Mouse (Mus musculus) ovary, postnatal 36 days (tissue): ENCODE results near the gene Muc13.

Experiments
- DNase-seq: peaks from one replicate; pipeline ENCODE4 v3.0.0; 2022; ENCODE audit warnings: low spot score, mixed read lengths

Gene Muc13

GRCm38 (mm10) chr16:33824603-33825002, 30.8 kb downstream of the Muc13 start:
- DNase-seq: no peak

GRCm38 (mm10) chr16:33828496-33828895, 34.7 kb downstream of the Muc13 start:
- no peak for DNase-seq

GRCm38 (mm10) chr16:33829301-33829831, 35.5 kb downstream of the Muc13 start, which contains the start of gene Itgb5:
Itgb5 (plus strand) TSS chr16:33829665.
- DNase-seq: peak; percentile 81

GRCm38 (mm10) chr16:33829842-33830511, 36.1 kb downstream of the Muc13 start:
- DNase-seq: peak; percentile 63

- DNase-seq: no peak
These were observed 36.8 kb downstream of the Muc13 start for GRCm38 (mm10) chr16:33830512-33831105.

- no peak for DNase-seq
These were observed 38.2 kb downstream of the Muc13 start for GRCm38 (mm10) chr16:33832057-33832456.

GRCm38 (mm10) chr16:33832728-33833428, 39.0 kb downstream of the Muc13 start:
- no peak for DNase-seq

- DNase-seq: no peak
These were observed 39.6 kb downstream of the Muc13 start for GRCm38 (mm10) chr16:33833429-33833753.

- DNase-seq: peak; percentile 63
These were observed 40.1 kb downstream of the Muc13 start for GRCm38 (mm10) chr16:33833781-33834482.

- peak; percentile 28 for DNase-seq
These were observed 42.8 kb downstream of the Muc13 start for GRCm38 (mm10) chr16:33836676-33837075.

GRCm38 (mm10) chr16:33837191-33837590, 43.4 kb downstream of the Muc13 start:
- DNase-seq: no peak

- DNase-seq: no peak
These were observed 46.8 kb downstream of the Muc13 start for GRCm38 (mm10) chr16:33840616-33841015.

GRCm38 (mm10) chr16:33842081-33842880, 48.4 kb downstream of the Muc13 start:
- no peak for DNase-seq

GRCm38 (mm10) chr16:33844150-33844611, 50.3 kb downstream of the Muc13 start:
- DNase-seq: no peak

- DNase-seq: no peak
These were observed 51.0 kb downstream of the Muc13 start for GRCm38 (mm10) chr16:33844866-33845265.

GRCm38 (mm10) chr16:33853271-33853670, 59.4 kb downstream of the Muc13 start:
- DNase-seq: no peak

- no peak for DNase-seq
These were observed 64.9 kb downstream of the Muc13 start for GRCm38 (mm10) chr16:33858766-33859165.

- DNase-seq: no peak
These were observed 65.5 kb downstream of the Muc13 start for GRCm38 (mm10) chr16:33859380-33859779.

- peak; percentile 74 for DNase-seq
These were observed 66.3 kb downstream of the Muc13 start for GRCm38 (mm10) chr16:33859988-33860700.

GRCm38 (mm10) chr16:33862406-33862805, 68.6 kb downstream of the Muc13 start:
- DNase-seq: no peak
